Mouse (Mus musculus) midbrain, embryonic 10.5 days (tissue): ENCODE measurements around the gene Olfr547. TPM values are rescaled to one million over a fixed set of nuclear protein-coding genes. Genes with fewer than 3 reads are reported as not detected.

ENCODE experiments used
- DNase-seq: peaks from one replicate; pipeline ENCODE4 v3.0.0-alpha.2; 2017; ENCODE audit warnings: low spot score
- H3K27ac ChIP-seq: fragments of 300-500 bp; sonication (generic); replicated peaks from 2 replicates; pipeline ENCODE4 v1.5.1; 2016; ENCODE audit warnings: mild to moderate bottlenecking
- H3K27me3 ChIP-seq: fragments of 300-500 bp; sonication (generic); 2 replicates; pipeline ENCODE4 v1.6.1; 2016; ENCODE audit warnings: low read depth, mild to moderate bottlenecking; ENCODE audit not compliant: poor library complexity, severe bottlenecking
- H3K36me3 ChIP-seq: fragments of 300-500 bp; sonication (generic); 2 replicates; pipeline ENCODE4 v1.6.1; 2016; ENCODE audit warnings: mild to moderate bottlenecking, moderate library complexity
- H3K4me1 ChIP-seq: fragments of 300-500 bp; sonication (generic); 2 replicates; pipeline ENCODE4 v1.6.1; 2016
- H3K4me3 ChIP-seq: fragments of 300-500 bp; sonication (generic); 2 replicates; pipeline ENCODE4 v1.5.1; 2016; ENCODE audit warnings: mild to moderate bottlenecking, moderate library complexity
- H3K9me3 ChIP-seq: fragments of 300-500 bp; sonication (generic); replicated peaks from 2 replicates; pipeline ENCODE4 v1.6.1; 2016; ENCODE audit warnings: mild to moderate bottlenecking
- WGBS: fragments of 180-500 bp; shearing (Covaris S2); methylation state at CpG from one replicate; pipeline ENCODE4 v1.1.7; 2016; 5-methylcytosine and 5-hydroxymethylcytosine counted together
- polyA plus RNA-seq: library from polyadenylated mRNA; unstranded; fragments of >200 nt; fragmentation: Nextera tagmentation; extraction: Ambion mirVana; gene quantifications from 2 replicates; pipeline ENCODE4 v1.2.1, GENCODE M21; 2016

Olfr547 gene
- polyA plus RNA-seq, 1 experiment from 2014 or later: not detected

DNA sequence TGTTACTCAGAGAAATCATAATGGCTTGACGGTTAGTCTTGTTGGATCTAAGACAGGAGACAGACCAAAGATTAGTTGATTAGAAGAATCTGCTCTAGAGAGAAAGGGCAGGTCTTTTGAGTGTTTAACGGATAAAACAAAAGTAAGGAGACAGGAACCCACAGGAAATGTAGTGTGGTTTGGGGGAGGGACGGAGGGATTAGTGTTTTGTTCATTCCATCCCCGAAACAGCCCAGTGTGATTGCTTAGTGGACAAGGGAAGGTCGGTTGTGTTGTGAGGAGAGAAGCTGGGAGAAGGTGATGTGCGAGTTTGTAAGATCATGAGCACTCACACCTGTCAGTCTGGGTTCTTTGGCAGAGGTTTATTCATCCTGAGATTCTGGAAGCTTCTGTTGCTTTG lies 41.4 kb downstream of the Olfr547 start:
- H3K36me3 ChIP-seq: no peaks in the 10 kb centered on the region
- no peaks in the 10 kb centered on the region for H3K9me3 ChIP-seq
- 64% methylated on average over 6 of the region's 6 CpGs for WGBS
- H3K27me3 ChIP-seq: peaks cover 10% of the 10 kb centered on the region; the same call in 1 of the 2 replicates
- H3K27ac ChIP-seq: no peak overlapping the region
- H3K4me1 ChIP-seq: peaks cover 22% of the 10 kb centered on the region
- no peak overlapping the region for H3K4me3 ChIP-seq
- no peak for DNase-seq

Other genes with a start within 250 kb of the Olfr547 start
- gene Rrm1, start 93.1 kb upstream of the Olfr547 start, polyA plus RNA-seq: 274 TPM in 2 replicates
- gene Olfr543, start 53.1 kb upstream of the Olfr547 start, polyA plus RNA-seq: 0.35 TPM in 2 replicates
- gene Olfr544, start 46.4 kb upstream of the Olfr547 start, polyA plus RNA-seq: 0.11 and 0.17 TPM in 2 replicates
- 0.05 and 0.11 TPM in 2 replicates for gene Olfr545, start 35.2 kb upstream of the Olfr547 start, polyA plus RNA-seq
- gene Olfr548-ps1, start 6.1 kb downstream of the Olfr547 start, polyA plus RNA-seq: not detected in 2 replicates
- gene Olfr549, start 15.1 kb downstream of the Olfr547 start, polyA plus RNA-seq: not detected in 2 replicates
- gene Trim21, start 30.7 kb downstream of the Olfr547 start, polyA plus RNA-seq: 0.15 and 0.52 TPM in 2 replicates
- gene Olfr550, start 36.7 kb downstream of the Olfr547 start, polyA plus RNA-seq: not detected in 2 replicates
- gene Olfr551, start 57.1 kb downstream of the Olfr547 start, polyA plus RNA-seq: not detected in 2 replicates
- gene Olfr552, start 63.0 kb downstream of the Olfr547 start, polyA plus RNA-seq: not detected in 2 replicates
- gene Olfr553, start 83.5 kb downstream of the Olfr547 start, polyA plus RNA-seq: not detected in 2 replicates
- not detected in 2 replicates for gene Olfr554, start 103.7 kb downstream of the Olfr547 start, polyA plus RNA-seq
- not detected in 2 replicates for gene Olfr555, start 124.1 kb downstream of the Olfr547 start, polyA plus RNA-seq
- not detected in 2 replicates for gene Olfr556, start 130.2 kb downstream of the Olfr547 start, polyA plus RNA-seq
- gene Trim68, start 152.6 kb downstream of the Olfr547 start, polyA plus RNA-seq: 10.1 and 11.8 TPM in 2 replicates
- not detected in 2 replicates for gene Olfr557, start 161.2 kb downstream of the Olfr547 start, polyA plus RNA-seq
- gene Olfr558, start 167.5 kb downstream of the Olfr547 start, polyA plus RNA-seq: 0.04 TPM in 1 of 2 replicates, not detected in the other
- gene Olfr33, start 184.3 kb downstream of the Olfr547 start, polyA plus RNA-seq: not detected in 2 replicates
- not detected in 2 replicates for gene Olfr559, start 192.7 kb downstream of the Olfr547 start, polyA plus RNA-seq
- gene Olfr560, start 224.6 kb downstream of the Olfr547 start, polyA plus RNA-seq: not detected in 2 replicates
- not detected in 2 replicates for gene Olfr78, start 224.7 kb downstream of the Olfr547 start, polyA plus RNA-seq
- not detected in 2 replicates for gene Olfr561, start 236.5 kb downstream of the Olfr547 start, polyA plus RNA-seq